Mouse (Mus musculus) large intestine, adult 2 months (tissue): ENCODE results near the gene Rrp36. TPM values are rescaled to one million over a fixed set of nuclear protein-coding genes. Genes with fewer than 3 reads are reported as not detected.

ENCODE experiments used
- DNase-seq: peaks from one replicate; pipeline ENCODE4 v3.0.0-alpha.2; 2012; ENCODE audit warnings: low read depth, low spot score
- WGBS: fragments of 180-500 bp; shearing (Covaris S2); methylation state at CpG from one replicate; pipeline ENCODE4 v1.1.7; 2018; 5-methylcytosine and 5-hydroxymethylcytosine counted together
- polyA plus RNA-seq: library from polyadenylated mRNA; depleted of rRNA; stranded (reverse); fragments of >200 nt; gene quantifications from 2 replicates; pipeline ENCODE4 v1.2.3, GENCODE M21; 2012; rRNA removed

Rrp36 gene
- 42.4 and 47.6 TPM in 2 replicates for polyA plus RNA-seq

- whole genome bisulfite sequencing = under 1% methylated on average over 43 of the region's 43 CpGs
- peak; percentile 79 for DNase-seq
These were observed at the start of gene Rrp36 for GRCm38 (mm10) chr17:46673850-46674529. Rrp36 (minus strand) TSS chr17:46674352.

- DNase-seq = no peak
- 91% methylated on average over 7 of the region's 7 CpGs for WGBS
These were observed 46.9 kb upstream of the Rrp36 start for GRCm38 (mm10) chr17:46721077-46721476.

DNA sequence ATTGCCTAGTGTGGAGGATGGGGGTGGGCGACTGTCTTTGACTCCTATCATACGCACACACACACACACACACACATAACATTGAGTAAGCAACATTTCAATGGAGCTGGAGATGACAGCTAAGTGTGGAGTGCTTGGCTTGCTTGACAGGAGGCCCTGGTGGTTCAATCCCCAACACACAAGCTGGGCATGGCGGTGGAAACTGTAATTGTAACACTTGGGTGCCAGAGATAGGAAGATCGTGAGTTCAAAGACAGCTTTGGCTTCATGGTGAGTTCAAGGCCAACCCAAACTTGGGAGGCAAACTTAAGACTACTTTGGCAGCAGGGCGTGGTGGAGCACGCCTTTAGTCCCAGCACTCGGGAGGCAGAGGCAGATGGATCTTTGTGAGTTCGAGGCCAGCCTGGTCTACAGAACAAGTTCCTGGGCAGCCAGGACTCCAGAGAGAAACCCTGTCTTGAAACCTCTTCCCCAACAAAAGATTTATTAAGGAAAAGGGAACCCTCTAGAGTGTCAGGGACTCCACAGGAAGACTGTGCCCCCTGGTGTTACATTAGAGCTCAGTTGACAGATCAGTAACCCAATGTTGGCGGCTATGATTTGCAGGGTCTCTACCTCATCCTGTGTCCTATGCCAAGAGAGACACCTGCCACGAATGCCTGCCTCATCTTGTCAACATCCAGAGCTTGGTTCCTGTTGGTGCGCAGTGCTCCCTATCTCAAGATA, 40.8 kb upstream of the Rrp36 start:
- no peak for DNase-seq
- 92% methylated on average over 11 of the region's 11 CpGs for WGBS

DNA sequence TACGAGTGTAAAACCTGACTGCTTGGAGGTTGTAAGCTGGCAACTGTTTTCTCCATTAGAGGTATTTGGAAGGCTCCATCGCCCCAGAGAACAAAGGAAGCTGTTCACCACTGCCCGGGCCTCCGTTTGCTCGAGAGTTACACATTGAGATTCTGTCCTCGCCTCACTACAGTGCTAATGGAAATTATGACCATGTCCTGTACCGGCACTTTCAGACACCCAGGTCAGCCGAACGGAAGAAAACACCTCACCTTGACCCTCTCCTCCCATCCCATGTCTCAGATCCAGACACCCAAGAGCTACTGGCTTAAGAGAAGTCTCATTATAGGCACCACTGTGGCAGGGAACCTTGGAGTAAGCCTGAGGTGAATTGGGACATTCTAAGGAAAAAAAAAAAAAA, 39.7 kb upstream of the Rrp36 start:
- 87% methylated on average over 9 of the region's 9 CpGs for WGBS

GRCm38 (mm10) chr17:46712442-46712841, 38.3 kb upstream of the Rrp36 start:
- 22% methylated on average over 7 of the region's 7 CpGs for WGBS
- DNase-seq = no peak

More for the DNA sequence above, 39.7 kb upstream of the Rrp36 start:
- DNase-seq = no peak

GRCm38 (mm10) chr17:46711612-46712271, 37.6 kb upstream of the Rrp36 start:
- WGBS = under 1% methylated on average over 76 of the region's 76 CpGs
- DNase-seq = no peak

- DNase-seq = peak; percentile 84
- 5% methylated on average over 36 of the region's 36 CpGs for WGBS
These were observed 36.9 kb upstream of the Rrp36 start, which contains the start of gene Pex6 for GRCm38 (mm10) chr17:46710959-46711597. Pex6 (plus strand) TSS chr17:46711463.

GRCm38 (mm10) chr17:46706375-46707089, 32.4 kb upstream of the Rrp36 start:
- DNase-seq = no peak
- WGBS = 93% methylated on average over 14 of the region's 14 CpGs

DNA sequence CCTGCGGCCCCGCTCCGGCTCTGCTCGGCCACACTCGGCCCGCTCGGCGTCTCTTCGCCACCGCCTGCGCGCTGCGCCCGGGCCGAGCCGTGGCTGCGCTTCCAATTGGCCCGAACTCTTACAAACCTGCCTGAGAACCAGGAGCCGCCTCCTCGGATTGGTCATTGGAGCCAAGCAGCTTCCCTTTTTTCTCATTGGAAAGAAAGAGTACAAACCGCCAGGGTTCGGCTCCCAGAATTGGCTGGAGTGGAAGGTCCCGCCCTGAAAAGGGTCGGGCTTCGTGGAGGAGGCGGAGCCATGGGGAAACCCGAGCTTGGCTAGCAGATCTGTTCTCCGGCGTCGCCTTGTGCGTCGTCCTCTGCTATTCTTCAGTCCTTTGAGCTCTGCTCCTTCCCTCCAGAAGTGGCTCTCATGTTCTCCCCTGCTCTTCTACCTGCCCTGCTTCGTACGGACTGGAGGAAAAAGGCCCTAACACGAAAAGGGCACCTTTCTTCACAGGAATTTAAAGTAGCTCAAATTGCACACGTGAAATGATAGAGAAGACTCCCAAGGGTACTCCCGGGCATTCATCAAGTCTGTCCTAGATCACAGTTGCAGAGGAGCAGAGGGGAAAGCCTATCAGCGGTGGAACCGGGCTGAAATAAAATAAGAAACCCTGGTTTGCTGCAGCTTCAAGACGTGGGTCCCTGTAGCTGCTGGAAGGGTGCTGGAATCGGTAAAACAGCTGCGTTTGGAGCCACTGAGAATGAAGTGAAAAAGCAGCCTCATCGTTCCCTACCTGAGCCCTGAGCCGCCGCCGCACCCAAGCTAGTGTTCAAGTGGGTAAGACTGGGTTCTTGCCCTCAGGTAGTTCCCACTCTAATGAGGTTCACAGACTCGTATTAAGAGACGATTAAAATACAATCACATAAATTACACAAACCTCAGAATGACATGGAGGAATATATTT, 31.0 kb upstream of the Rrp36 start, which contains the start of gene Ppp2r5d:
Gene Ppp2r5d (minus strand): TSS at position 225 of the 949 bp plus-strand sequence.
- WGBS = under 1% methylated on average over 48 of the region's 48 CpGs
- peak; percentile 96 for DNase-seq

GRCm38 (mm10) chr17:46703971-46704886, 30.1 kb upstream of the Rrp36 start:
- 2% methylated on average over 40 of the region's 41 CpGs for WGBS
- no peak for DNase-seq

- WGBS = 85% methylated on average over 5 of the region's 5 CpGs
- no peak for DNase-seq
These were observed 28.4 kb upstream of the Rrp36 start for GRCm38 (mm10) chr17:46702506-46702905.

DNA sequence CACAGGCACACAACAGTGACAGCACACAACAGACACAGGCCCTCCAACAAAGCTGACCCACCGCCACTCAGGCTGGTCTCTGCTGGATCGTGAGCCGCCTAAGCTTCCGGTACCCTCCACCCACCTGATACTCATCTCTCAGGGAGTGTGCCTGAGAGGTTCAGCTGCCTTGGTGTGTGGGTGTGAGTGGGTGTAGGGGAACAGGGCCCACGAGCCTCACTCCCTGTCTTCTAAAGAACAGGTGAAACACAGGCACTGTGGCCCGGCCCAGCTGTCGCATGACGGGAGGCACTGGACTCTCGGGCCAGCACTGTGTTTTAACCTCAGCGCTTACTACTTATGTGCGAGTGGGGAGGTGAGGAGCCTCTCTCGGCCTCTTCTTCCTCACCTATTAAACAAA, 27.9 kb upstream of the Rrp36 start:
- DNase-seq = no peak
- WGBS = 89% methylated on average over 12 of the region's 12 CpGs

- WGBS = 70% methylated on average over 12 of the region's 12 CpGs
- no peak for DNase-seq
These were observed 27.3 kb upstream of the Rrp36 start for GRCm38 (mm10) chr17:46701489-46701888.

DNA sequence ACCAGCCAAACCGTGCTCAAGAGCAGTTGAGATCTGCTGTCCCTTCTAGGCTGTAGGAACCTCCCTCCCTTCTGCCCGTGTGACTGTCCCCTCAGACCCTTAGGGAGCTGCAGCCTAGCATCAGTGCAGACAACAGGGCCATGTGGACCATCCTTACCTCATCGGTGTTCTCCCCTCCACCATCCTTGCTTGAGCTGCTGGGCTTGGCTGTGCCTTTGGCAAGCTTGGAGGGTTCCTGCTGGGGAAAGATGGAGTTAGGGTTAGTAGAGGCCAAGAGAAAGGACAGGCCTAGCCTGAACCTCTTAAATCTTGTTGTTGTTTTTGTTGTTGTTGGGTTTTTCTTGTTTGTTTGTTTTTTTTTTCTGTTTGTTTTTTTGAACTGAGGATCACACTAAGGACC, 25.8 kb upstream of the Rrp36 start:
- WGBS = 79% methylated on average over 3 of the region's 3 CpGs
- DNase-seq = no peak

DNA sequence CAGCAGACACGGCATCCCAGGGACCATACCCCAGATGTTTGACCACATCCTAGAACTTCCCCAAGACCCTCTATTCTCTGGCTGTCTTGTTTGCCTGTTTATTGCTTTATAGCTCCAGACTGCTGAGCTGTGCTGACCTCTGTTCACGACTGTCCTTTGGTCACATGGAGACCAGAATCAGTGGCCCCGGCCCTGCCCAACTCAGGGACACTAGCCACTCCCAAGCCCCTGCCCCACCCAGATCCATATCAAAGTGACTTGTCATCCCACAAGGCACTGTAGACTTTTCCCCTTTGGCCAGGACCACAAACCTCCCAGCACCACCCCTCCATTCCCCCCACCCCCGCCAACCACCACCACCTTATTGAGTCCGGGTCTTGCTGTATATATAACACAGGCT, 25.1 kb upstream of the Rrp36 start:
- no peak for DNase-seq
- whole genome bisulfite sequencing = 60% methylated on average over 5 of the region's 5 CpGs

DNA sequence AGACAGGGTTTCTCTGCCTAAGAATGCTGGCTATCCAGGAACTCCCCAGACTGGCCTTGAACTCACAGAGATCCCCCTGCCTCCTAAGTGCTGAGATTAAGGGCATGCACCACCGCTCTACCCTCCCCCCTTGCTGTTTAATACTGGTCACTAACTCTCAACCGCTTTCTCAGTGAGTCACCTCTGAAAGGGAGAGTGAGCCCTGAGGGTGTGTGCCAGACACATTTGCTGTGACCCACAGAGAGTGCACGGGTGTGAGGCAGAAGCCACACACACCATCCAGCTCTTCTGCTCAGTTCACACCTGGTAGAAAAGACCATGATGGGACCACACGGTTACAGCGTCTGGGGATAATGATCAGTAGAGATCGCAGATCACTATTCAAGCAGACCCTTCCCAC, 24.4 kb upstream of the Rrp36 start:
- no peak for DNase-seq
- WGBS = 79% methylated on average over 6 of the region's 6 CpGs

GRCm38 (mm10) chr17:46694517-46695063, 20.4 kb upstream of the Rrp36 start:
- DNase-seq = no peak
- 89% methylated on average over 1 of the region's 1 CpGs for whole genome bisulfite sequencing
